Mouse (Mus musculus) spleen, postnatal 14 days (tissue): ENCODE data around the gene Gm45717.
"Not testable (repeated sequence)": the region's sequence is repeated elsewhere in the genome, so short reads cannot be mapped to it uniquely, and the experiment has no call there.

Source experiments
- DNase-seq, 2 experiments: peaks; one replicate each; pipeline ENCODE4 v3.0.0; 2021 to 2022; ENCODE audit warnings: low spot score in 2 of 2

The Gm45717 gene

GRCm38 (mm10) chr7:140968710-140969109 lies 13.0 kb upstream of the Gm45717 start:
- DNase-seq = not testable (repeated sequence)

DNA sequence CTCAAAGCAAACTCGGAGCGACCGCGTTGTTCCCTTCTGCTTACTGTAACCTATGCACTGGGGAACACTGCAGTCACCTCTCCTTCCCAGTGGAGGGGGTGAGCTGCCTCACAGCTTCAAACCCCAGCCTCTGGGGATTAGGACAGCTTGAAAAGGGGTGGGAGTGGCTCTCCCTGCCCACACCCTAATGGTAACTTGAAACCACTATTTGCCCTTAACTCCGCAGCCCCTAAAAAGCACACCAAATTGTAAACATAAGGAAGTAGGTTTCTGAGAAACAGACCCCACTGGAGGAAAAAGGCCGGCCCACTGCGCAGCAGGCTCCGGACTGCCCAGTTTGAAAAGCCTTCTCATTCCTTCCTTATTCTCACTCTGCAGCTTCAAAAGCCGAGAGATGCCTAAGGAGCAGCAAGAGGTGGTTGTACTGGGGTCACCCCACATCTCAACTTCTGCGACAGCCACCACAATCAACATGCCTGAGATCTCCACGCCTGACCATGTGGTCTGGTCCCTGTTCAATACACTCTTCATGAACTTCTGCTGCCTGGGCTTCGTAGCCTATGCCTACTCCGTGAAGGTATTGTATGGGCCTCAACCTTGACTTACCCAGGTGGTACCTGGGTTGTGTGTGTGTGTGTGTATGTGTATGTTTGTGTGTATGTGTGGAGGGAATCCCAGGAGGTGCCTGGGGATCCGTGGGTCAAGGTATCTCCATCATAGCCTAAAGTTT lies 12.3 kb upstream of the Gm45717 start:
- no peak for DNase-seq

GRCm38 (mm10) chr7:140966921-140967320 lies 11.2 kb upstream of the Gm45717 start, which contains the start of gene Ifitm1:
Ifitm1 (plus strand) TSS chr7:140967221.
- DNase-seq = no peak

- DNase-seq = no peak
Measured at GRCm38 (mm10) chr7:140962733-140963132, 7.0 kb upstream of the Gm45717 start.

- DNase-seq = no peak
Measured at GRCm38 (mm10) chr7:140961416-140961815, 5.7 kb upstream of the Gm45717 start.

DNA sequence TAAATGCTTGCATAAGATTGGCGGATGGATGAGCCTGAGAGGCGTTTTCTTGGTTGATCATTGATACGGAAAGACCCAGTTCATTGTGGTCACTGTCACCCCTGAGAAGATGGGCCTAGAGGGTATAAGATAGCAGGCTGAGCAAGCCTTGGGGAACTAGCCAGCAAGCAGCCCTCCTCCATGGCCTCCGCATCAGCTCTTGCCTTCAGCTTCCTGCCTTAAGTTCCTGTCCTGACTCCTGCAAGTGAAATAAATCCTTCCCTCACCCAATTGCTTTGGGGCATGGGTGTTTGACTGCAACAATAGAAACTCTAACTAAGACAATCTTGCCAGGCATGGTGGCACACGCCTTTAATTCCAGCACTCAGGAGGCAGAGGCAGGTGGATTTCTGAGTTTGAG lies 4.3 kb upstream of the Gm45717 start:
- DNase-seq = no peak

DNA sequence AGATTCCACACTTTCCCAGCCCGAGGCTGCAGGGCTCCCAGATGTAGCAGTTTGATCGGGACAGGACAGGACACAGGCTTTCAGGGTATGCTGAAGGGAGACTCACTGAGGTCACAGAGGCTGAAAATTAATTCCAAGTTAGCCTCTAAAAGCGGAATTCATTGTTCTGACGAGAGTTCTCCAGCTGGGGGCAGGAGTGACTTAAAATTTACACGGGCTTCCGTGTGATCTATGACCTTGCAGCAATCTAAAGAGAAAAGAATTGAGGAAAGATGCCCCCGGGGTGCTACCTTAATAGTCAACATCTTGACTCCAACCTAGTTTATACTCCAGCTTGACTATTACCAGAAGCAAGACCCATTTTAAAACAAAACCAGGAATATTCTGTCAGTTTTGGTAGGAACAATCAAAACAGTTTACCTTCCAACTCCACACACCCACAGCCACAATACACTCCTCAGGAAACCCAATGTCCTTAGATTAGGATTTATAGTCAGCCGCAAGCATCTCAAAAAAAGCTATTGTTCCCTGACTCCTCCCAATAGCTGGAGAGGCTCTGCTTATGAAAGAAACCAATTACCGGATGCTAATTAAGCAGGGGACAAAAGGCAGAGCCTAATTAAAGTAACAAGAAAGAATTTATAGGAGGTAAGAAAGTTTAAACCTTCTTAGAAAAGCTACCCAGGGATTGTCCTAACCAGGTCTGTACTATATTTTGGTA lies 3.6 kb upstream of the Gm45717 start:
- no peak for DNase-seq

DNA sequence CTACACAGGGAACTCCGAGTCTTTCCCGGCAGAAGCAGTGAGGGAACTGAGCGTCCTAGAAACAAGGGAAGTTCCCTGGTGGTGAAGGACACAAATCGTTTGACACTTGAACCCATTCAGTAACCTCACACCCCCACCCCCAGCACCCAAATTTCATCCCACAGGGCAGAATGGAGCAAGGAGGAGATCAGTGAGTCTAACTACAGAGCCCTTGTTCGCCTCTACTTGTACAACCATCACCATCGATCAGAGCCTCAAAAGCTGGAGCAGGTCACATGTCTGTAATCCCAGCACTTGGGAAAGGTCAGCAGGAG lies 776 bp upstream of the Gm45717 start:
- no peak for DNase-seq

- no peak for DNase-seq
Measured at GRCm38 (mm10) chr7:140955342-140955741, 395 bp downstream of the Gm45717 start.

DNA sequence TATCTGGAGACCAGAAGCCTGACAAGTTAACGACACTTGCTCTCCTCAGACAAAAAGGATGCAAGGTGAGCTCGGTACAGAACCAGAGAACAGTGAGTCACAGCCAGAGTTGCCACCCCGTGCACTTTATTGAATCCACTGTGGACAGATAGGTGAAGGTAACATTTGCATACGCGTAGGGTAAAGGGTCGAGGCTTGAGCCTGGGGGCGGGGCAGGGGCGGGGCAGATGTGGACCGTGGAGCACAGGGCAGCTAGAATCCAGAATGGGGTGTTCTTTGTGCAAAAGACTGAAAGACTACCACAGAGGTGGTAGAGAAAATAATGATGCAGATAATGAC lies 1.0 kb downstream of the Gm45717 start:
- DNase-seq = no peak

DNA sequence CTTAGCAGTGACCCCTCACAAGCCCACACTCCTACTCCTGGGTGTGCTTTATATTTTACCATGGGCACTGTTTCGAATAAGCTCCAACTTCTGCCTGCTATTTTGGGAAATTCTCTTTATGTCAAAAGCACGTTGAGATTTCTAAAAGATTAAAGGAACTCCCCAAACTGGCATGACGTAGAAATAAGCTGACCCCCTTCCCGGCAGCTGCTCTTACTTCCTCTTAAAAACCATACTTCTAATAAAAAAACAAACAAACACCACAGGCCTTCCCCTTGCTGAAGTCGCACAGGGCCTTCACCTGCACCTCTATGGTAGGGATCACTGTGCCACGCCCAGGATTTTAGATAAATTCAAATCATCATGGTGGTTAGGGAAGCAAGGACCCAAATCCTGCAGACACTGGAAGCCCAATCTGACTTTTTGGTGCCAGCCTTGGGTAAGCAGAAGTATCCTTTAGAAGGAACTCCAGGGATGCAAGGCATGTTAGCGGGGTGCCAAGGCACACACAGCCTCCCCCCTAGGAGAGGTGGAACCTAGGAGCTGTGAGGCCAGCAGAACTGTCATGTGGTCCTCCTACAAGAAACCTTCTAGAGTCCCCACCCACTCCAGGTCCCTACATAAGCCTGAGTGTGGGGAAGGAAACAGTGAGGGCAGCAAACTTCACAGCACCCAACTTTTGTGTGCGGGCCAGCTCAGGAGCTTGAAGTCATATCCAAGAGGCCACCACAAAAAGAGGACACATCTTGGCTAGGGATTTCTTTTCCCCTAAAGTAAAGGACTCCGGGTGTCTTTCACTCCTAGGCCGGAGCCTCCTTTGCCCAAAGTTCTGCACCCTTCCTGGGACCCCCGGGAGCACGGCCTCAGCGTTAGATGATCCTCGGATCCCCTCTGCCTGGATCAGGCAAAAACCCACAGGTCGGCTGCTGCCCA lies 1.7 kb downstream of the Gm45717 start:
- no peak for DNase-seq

DNA sequence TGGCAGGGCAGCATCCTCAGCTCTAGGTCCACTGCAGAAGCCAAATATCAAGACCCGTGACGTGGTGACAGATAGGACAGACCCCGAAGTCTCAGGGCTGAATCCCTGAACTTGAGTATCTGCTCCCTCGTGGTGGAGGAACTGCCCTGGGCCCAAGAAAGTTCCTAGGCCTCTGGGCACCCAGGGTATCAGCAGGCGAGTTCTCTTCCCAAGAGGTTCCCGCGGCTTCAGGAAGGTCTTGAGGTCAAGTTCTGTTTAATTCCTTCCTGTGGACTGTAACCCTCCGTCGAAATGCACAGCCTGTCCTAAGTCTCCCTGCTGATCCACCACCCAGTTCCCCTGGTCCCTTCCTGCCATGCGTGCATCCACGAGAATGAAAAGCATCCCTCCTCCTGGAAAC lies 2.6 kb downstream of the Gm45717 start:
- no peak for DNase-seq

DNA sequence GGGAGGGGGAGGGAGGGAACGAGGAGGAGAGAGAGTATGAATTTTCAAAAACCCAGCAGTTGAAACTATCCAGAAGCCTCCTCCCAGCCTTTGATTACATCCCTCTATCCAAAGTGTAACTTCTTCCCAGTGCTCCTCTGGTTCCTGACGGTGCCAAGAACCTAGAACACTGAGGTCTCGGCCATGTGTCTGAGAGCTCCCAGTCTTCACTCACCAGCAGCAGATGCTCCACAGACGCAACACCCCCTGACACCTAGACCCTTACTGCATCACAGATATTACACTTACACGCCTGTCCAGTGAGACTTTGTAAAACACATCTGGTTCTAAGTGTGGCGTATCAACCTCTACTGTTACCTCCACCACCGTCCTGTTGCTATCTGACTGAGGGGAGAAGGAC lies 3.3 kb downstream of the Gm45717 start:
- DNase-seq = no peak

GRCm38 (mm10) chr7:140951765-140952164 lies 4.0 kb downstream of the Gm45717 start:
- no peak for DNase-seq

GRCm38 (mm10) chr7:140951051-140951450 lies 4.7 kb downstream of the Gm45717 start:
- no peak for DNase-seq

DNA sequence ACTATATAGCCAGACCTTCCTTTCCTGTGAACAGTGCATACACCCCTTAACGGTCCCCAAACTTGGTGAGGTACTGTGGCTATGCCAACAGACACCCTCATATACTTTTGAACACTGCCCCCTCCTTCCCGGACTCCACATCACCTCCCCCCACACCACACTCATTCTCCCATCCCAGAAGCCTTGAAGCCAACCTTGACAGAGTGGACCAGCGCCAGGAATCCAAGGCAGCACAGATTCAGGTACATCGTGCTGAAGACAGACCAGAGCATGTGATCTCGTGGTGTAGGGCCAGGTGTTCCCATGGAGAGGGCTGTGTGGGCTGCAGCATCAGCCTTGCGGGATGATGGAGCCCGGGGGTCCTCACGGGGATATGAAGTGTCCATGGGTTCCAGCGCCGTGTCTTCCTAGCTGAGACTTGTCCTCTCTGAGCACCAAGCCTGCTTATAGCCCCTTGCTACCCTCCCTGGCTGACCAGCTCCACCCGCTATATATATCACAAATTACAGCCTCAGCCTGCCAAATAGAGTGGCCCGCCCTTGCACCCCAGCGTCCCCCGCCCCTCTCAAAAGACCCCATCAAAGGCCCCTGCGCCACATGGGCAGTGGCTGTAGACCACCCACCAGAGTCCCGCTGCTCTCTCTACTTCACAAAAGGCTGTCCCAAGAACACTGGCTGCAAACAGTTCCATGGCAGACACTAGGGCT lies 5.8 kb downstream of the Gm45717 start, which contains the start of gene Ifitm5:
TSS of gene Ifitm5 (minus strand) at position 468 of the 707 bp plus-strand sequence.
- no peak for DNase-seq

- DNase-seq = no peak
Measured at GRCm38 (mm10) chr7:140949255-140949654, 6.5 kb downstream of the Gm45717 start.

GRCm38 (mm10) chr7:140948161-140948560 lies 7.6 kb downstream of the Gm45717 start:
- no peak for DNase-seq

DNA sequence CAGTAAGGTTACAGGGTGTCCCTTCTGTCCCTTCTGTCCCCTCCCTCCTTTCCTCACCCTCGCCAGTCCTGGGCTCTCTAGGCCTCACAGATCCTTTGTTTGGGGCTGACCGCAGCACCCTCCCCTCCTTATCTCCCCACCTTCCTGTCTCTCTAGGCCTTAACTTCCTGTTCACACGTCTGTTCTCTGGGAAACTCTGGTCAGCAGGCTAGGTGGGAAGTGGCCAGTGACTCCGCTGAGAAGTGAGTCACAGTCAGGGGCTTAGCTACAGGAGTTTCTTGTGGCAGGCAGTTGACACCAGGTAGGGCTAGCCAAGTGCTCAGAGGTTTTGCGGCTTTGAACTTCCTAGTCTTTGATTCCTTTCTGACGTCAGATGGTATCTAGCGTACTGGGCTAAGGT lies 8.8 kb downstream of the Gm45717 start:
- DNase-seq = no peak

GRCm38 (mm10) chr7:140946311-140946710 lies 9.4 kb downstream of the Gm45717 start:
- no peak for DNase-seq

DNA sequence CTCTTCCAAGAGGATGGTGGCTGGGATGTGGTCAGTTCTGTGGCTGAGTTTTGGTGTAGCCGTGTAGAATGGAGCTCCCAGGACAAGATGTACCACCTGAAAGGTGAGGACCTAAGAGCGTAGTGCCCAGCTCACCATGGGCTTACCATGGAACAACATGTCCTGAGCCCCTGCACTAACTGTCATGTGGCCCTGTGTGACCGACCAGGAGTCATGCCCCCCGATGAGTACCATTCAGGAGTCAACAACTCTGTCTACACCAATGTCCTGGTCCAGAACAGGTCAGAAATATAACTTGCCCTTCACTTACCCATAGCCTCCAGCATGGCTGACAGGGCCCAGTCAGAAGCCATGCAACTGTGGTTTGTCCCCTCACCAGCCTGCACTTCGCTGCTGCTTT lies 10.5 kb downstream of the Gm45717 start:
- no peak for DNase-seq

GRCm38 (mm10) chr7:140944236-140944635 lies 11.5 kb downstream of the Gm45717 start:
- DNase-seq = no peak
